Mouse (Mus musculus) G1E-ER4 (cell line): ENCODE measurements around the gene Mrpl46. TPM values are rescaled to one million over a fixed set of nuclear protein-coding genes. Genes with fewer than 3 reads are reported as not detected.

Experiments
- GATA1 ChIP-seq: IDR thresholded peaks from one replicate; pipeline ENCODE4 v1.8.0; 2012; ENCODE audit warnings: low read length, inconsistent platforms
- polyA plus RNA-seq: library from polyadenylated mRNA; stranded (reverse); fragments of >175 nt; gene quantifications from 2 replicates; pipeline ENCODE4 v1.2.3, GENCODE M21; 2012

Gene Mrpl46
- 11.9 and 33.1 TPM in 2 replicates for polyA plus RNA-seq

DNA sequence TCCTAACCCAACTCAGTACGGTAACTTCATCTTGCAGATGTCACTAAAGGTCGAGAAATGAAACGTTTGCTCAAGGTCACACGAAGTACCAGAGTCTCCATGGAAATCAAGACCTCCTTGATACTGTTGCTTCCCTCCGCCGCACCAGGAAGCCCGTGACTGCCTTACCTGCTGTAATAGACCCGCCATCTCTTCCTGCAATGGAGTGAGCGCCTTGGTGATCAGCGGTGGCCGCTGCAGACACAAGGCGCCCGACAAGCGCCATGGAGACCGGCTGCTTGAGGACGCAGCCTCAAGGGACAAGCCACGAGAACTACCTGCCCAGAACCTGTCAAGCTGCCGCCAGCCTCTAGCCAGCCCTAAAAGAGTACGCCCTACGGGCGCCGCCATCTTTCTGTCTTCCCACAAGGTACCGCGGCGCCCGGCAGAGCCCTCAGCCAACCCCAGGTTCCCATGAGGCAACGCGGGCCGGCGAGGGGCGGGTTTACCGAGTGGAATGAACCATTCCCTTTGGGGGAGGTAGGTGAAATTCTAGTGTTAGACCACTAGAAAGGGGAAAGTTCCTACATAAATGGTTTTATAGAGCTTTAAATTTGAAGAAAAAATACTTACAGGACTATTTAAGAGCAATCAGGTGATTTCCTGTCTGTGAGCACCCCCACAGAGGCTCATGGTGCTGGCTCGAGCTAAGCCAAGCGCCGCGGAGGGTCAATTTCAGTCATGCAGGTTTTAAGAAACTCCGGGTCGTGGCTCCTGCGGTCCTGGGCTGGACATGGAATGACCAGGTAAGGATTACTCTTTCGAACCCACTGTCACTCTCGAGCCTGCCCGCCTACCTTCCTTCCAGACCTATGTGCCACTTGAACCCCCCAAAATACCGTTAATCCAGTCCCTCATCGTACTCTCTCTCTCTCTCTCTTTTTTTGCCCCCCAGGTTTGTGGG, at the start of gene Mrpl46, which contains the start of gene Mrps11:
Mrpl46 (minus strand) TSS at position 893 of the 943 bp plus-strand sequence.
Mrps11 (plus strand) TSS at position 481 of the 943 bp plus-strand sequence.
- TF ChIP-seq GATA1: no peak

GRCm38 (mm10) chr7:78827749-78828362, 44.5 kb upstream of the Mrpl46 start:
- no peak for TF ChIP-seq GATA1

DNA sequence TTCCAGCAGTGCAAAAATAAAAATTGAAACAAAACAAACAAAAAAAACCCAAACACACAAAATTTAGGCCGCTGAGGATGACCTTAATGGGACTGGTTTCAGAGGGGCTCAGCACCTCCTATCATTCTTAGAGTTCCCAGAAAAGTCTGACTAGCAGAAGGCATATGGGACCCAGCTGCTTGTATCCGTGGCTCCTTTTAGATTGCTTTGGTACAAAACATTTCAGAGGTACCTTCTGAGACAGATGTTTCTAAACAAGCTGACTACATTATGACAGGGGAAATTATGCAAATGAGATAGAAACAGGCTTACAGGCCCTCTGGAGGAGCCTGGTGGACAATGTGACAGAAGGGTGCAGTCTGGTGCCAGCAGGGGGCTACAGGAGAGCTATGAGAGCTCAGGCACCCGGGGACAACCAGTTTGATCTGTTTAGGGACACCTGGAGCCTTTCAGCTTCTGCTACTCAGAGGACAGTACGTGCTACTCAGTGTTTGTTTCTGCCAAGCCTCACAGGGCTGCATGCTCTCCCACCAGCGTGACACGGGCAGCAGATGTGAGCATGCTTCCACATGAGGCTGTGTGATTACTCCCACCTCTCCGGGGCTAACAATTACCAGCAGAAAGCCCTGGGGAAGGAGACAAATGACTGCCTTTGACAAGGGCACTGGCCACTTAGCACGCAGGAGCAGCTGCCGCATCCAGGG, 43.5 kb upstream of the Mrpl46 start:
- no peak for TF ChIP-seq GATA1

DNA sequence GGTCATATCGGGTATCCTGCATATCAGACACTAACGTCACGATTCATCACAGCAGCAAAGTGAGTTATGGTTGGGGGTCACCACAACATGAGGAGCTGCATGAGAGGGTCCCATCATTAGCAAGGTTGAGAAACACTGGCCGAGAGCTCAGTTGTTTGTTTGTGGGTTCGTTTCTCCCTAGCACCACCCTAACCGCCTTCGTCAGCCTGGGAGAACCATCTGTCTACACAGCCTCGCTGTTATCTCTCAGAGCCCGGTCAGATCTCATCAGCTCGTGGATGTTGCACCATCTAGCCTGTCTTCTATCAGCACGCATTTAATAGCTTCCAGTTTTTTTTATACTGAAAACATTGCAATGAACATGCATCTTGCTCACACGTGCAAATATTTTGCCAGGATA, 35.0 kb upstream of the Mrpl46 start:
- TF ChIP-seq GATA1: peak; percentile 88

- TF ChIP-seq GATA1: no peak
Observed at GRCm38 (mm10) chr7:78814766-78815165, 31.4 kb upstream of the Mrpl46 start.

GRCm38 (mm10) chr7:78813791-78814190, 30.5 kb upstream of the Mrpl46 start:
- no peak for TF ChIP-seq GATA1

- TF ChIP-seq GATA1: no peak
Observed at GRCm38 (mm10) chr7:78807192-78807591, 23.9 kb upstream of the Mrpl46 start.

DNA sequence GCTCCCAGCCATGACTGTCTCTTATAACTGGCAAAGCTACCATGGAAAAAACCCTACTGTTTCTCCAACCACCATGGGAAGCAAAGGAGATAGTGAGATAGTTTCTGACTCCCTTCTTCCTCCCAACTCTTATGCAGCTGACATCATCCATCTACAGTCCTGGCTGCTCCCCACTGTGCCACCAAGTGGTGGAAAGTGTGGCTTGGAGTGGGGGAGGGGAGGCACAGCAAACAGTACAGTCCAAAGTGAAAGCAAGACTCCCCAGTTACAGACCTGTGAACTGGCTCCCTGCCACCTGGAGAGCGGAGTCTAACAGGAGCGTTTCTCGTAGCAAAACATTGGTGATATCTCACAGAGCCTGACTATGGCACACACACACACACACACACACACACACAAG, 20.5 kb upstream of the Mrpl46 start:
- no peak for TF ChIP-seq GATA1

DNA sequence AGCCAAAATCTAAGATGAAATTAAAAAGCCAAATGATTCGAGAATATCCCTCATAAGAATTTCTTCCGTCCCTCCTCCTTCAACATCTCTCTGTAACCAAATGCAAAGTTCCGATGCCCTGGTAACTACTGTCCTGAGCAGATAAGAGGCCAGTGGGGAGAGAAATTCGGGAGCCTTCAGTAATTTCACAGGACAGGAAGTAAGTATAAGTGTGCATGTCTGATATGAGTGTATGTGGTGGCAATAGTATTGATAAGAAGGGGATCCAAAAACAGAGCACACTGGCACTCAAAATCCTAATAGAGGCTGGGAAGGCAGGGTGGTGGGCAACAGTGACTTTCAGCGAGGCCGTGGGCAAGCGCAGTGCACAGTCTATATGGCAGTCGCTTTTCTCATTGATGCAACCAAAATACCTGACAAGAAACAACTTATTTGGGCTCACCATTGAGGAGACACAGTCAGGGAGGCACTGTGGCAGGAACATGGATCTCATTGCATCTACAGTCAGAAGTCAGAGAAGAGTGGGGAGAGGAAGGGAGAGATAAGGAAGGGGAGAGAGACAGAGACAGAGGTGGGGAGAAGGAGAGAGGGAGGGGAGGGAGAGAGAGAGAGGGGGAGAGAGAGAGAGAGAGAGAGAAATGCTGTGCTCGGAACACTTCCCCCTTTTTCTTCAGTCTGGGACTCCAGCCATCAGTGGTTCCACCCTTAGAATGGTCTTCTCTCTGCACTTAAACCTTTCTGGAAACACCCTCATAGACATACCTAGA, 16.6 kb upstream of the Mrpl46 start:
- peak; percentile 67 for TF ChIP-seq GATA1

DNA sequence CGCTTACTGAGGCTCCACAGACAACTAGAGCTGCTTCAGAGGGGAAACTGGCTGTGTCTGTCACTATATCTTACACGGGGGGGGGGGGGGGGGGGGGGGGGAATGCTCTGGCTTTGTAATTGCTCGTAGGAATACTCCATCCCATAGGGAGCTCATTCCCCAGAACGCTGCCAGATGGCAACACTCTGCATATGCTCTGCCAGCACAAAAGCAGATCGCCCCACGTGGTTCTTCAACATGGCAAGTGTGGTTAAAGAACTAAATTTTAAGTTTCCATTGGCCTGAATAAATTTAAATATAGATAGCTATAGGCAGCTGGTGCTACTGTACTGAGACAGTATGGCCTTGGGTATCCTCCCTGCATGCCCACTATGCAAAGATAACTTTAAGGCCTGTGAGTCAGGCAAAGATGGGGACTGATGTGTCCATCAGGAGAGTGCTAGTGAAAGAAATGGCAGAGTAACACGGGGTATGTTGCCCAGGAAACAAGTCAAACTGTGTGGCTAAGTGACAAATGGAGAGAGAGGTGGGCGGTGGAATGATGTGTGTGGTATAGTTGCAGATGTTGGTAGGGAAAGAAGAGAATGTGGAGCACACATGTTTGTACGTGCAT, 14.6 kb upstream of the Mrpl46 start:
- no peak for TF ChIP-seq GATA1

GRCm38 (mm10) chr7:78796624-78797023, 13.3 kb upstream of the Mrpl46 start:
- TF ChIP-seq GATA1: no peak

DNA sequence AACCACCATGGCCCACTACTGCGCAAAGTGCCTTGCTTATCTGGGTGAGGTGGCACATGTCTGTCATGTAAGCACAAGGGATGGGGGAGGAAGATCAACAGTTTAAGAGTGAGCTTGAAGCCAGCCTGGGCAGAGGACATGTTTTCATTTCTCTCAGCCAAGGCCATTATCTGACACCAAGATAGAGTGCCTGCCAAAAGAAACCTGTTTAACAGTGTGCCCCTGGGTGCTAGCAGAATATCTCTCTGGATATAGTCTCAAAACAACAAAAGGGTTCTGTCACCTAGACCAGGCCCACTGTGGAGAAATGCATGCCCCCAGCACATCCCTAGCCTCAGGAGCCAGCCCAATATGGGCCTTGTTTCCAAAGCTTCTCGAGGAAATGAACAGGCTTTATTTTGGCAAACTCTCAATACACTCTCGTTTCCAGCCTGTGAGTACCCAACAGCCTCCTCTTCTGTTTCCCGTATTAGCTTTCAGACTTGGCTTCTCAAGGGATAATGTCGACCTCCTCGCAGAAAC, 11.3 kb upstream of the Mrpl46 start:
- TF ChIP-seq GATA1: no peak

DNA sequence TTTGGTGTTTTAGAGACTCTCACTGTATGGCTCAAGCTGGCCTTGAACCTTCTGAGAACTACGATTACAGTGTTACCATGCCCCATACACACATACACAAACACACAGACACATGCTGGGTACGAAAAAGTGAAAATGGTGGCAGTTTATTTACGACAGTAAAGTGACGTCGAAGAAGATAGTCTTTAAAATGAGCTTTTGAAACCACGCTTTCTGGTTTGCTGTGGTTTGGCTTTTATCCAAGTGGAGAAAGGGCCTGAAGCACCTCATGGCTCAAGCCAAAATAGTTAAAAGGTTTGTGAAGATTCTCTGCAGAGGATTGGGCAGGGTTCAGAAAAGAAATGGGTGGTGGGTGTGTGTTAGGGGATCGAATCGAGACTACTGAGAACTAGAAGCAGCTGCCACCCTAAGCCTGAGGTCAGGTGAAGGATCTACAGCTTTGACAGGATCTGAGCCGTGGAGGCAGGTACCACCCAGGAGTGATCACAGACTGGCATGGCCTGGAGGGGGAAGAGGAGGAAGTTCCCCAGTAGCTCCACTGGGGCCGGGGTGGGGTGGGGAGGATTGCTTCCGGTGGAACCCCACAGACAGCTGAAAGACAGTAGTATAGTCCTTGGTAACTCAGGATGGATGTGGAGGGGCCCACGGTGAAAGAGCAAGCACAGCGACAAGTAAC, 10.7 kb upstream of the Mrpl46 start:
- TF ChIP-seq GATA1: no peak
